Mouse (Mus musculus): ENCODE measurements around the gene Rad23b. TPM values are rescaled to one million over a fixed set of nuclear protein-coding genes. Genes with fewer than 3 reads are reported as not detected.

The Rad23b gene
- polyA plus RNA-seq, 2 experiments from 2014 or later = 13.0 to 18.1 TPM

Other genes starting within 250 kb of the Rad23b start
- gene Klf4, start 182.4 kb downstream of the Rad23b start, polyA plus RNA-seq (2017; shearing (Covaris generic)) = under 1 TPM; 0.69 to 0.90 TPM

Data from CD4-positive, CD25-positive, alpha-beta regulatory T cell, adult 4 months (primary cell).